Mouse (Mus musculus) c-Kit-positive CD71-positive TER-119-positive erythroid progenitor cells, embryonic 14.5 days (primary cell): ENCODE data around the gene Hist2h3c1.
"Not testable (repeated sequence)": the region's sequence is repeated elsewhere in the genome, so short reads cannot be mapped to it uniquely, and the experiment has no call there.

ENCODE experiments used
- DNase-seq: peaks from one replicate; pipeline ENCODE4 v3.0.0-alpha.2; 2013; ENCODE audit warnings: low spot score

Gene Hist2h3c1

DNA sequence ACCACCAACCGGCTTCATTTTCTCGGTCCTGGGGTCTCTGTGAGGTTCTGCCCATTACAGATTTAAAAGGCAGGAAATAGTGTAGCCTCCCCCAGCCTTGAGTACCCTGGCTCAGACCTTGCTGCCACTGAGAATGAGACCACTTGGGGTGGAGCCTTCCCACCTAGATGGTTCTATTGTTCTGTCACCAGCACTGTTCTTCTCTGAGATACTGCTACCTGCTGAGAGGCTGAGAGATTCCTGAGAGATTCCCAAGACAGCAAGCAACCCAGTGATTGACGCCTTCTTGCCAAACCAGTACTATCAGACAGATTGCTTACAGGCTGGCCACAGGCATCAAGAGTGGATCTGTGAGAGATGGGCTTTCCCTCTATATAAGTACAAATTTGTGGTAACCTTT lies 42.7 kb downstream of the Hist2h3c1 start:
- DNase-seq: no peak

GRCm38 (mm10) chr3:96290727-96291126 lies 44.2 kb downstream of the Hist2h3c1 start:
- DNase-seq: not testable (repeated sequence)

DNA sequence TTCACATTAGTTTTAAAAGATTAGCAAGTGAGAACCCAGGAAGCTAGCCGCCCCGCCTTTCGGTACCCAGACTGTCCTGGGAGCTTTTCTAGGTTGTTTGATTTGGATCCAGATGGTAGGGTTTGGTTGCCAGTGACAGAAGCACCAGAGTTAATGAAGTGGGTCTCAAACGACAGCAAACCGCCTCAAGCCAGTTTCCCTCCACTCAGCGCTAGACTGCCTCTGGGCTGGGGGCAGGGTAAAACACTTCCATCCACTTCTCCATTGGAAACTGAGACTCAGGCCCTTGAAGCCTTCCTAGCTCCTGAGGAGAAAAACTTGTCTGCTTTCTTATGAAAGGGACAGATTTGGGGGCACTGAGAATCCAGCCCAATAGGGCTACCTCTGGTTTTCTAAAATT lies 46.2 kb downstream of the Hist2h3c1 start:
- DNase-seq: no peak

- no peak for DNase-seq
These were observed 46.9 kb downstream of the Hist2h3c1 start for GRCm38 (mm10) chr3:96293368-96293767.

DNA sequence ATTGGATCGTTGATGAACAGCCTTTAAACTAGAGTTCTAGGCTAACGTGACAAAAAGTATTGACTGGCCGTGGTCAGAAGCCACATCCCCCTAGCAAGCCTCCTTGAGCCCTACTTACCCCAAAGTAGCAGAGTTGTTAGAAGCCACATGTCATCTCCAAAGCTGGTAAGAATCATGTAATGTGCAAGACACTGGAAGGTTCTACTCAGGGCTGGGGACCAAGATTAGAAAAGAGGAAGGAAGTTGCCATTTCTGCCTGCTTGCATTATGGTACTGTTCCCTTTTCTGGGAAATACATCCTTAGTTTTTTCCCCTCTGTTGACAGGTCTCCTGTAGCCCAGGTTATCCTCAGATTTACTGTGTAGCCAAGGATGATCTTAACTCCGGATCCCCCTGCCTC lies 47.3 kb downstream of the Hist2h3c1 start, which contains the start of gene Fcgr1:
Gene Fcgr1, minus strand, starts transcription at position 183 of the 400 bp plus-strand sequence.
- DNase-seq: no peak
